Mouse (Mus musculus) limb, embryonic 13.5 days (tissue): Measurements from ENCODE around the gene Fbxl16. TPM values are rescaled to one million over a fixed set of nuclear protein-coding genes. Genes with fewer than 3 reads are reported as not detected.
A peak's percentile ranks its signal among the peaks of the same experiment; 100 is the strongest.

Experiments
- ATAC-seq: fragments of 200-750 bp; cut with Nextera tagmentation; 2 replicates; pipeline ENCODE4 v1.8.0; 2017; ENCODE audit warnings: low read depth, moderate number of reproducible peaks, moderate TSS enrichment; ENCODE audit not compliant: low FRiP score
- H3K27ac ChIP-seq: fragments of 300-500 bp; sonication (generic); 2 replicates; pipeline ENCODE4 v1.5.1; 2015; ENCODE audit warnings: inconsistent platforms, mild to moderate bottlenecking, moderate library complexity
- H3K27me3 ChIP-seq: fragments of 300-500 bp; sonication (generic); 2 replicates; pipeline ENCODE4 v1.6.1; 2015; ENCODE audit warnings: mild to moderate bottlenecking, inconsistent platforms
- H3K36me3 ChIP-seq: fragments of 300-500 bp; sonication (generic); 2 replicates; pipeline ENCODE4 v1.6.1; 2015; ENCODE audit warnings: inconsistent platforms, mild to moderate bottlenecking, moderate library complexity
- H3K4me1 ChIP-seq: fragments of 300-500 bp; sonication (generic); 2 replicates; pipeline ENCODE4 v1.6.1; 2015; ENCODE audit warnings: inconsistent platforms
- H3K4me2 ChIP-seq: fragments of 300-500 bp; sonication (generic); replicated peaks from 2 replicates; pipeline ENCODE4 v1.6.1; 2015; ENCODE audit warnings: inconsistent platforms, mild to moderate bottlenecking, moderate library complexity
- H3K4me3 ChIP-seq: fragments of 300-500 bp; sonication (generic); 2 replicates; pipeline ENCODE4 v1.5.1; 2015; ENCODE audit warnings: moderate library complexity, mild to moderate bottlenecking, inconsistent platforms
- H3K9ac ChIP-seq: fragments of 300-500 bp; sonication (generic); 2 replicates; pipeline ENCODE4 v1.6.1; 2015; ENCODE audit warnings: mild to moderate bottlenecking, inconsistent platforms
- H3K9me3 ChIP-seq: fragments of 300-500 bp; sonication (generic); 2 replicates; pipeline ENCODE4 v1.6.1; 2016; ENCODE audit warnings: inconsistent platforms
- WGBS: fragments of 180-500 bp; shearing (Covaris S2); methylation state at CpG from one replicate; pipeline ENCODE4 v1.1.7; 2015; 5-methylcytosine and 5-hydroxymethylcytosine counted together
- polyA plus RNA-seq: library from polyadenylated mRNA; unstranded; fragments of >200 nt; fragmentation: Nextera tagmentation; extraction: Ambion mirVana; gene quantifications from 2 replicates; pipeline ENCODE4 v1.2.1, GENCODE M21; 2015

Fbxl16 gene
- polyA plus RNA-seq, 1 experiment from 2014 or later: 2.8 TPM

GRCm38 (mm10) chr17:25837533-25837932, 28.6 kb downstream of the Fbxl16 start:
- Histone ChIP-seq H3K4me2 (peak overlapping the region; percentile 98), H3K27ac (no peak overlapping the region), H3K9ac (peak overlapping the region; percentile 68), H3K4me3 (peak overlapping the region; percentile 42; the same call in 1 of the 2 replicates), H3K36me3 (peaks cover 61% of the 10 kb centered on the region), H3K9me3 (no peaks in the 10 kb centered on the region), H3K4me1 (peaks cover 44% of the 10 kb centered on the region), H3K27me3 (no peaks in the 10 kb centered on the region)
- ATAC-seq: no peak
- WGBS: 68% methylated on average over 3 of the region's 3 CpGs

GRCm38 (mm10) chr17:25838904-25839303, 30.0 kb downstream of the Fbxl16 start:
- H3K9me3 ChIP-seq: no peaks in the 10 kb centered on the region
- H3K4me2 ChIP-seq: no peak overlapping the region
- H3K9ac ChIP-seq: no peak overlapping the region
- ATAC-seq: no peak
- no peak overlapping the region for H3K27ac ChIP-seq
- H3K27me3 ChIP-seq: no peaks in the 10 kb centered on the region
- no peak overlapping the region for H3K4me3 ChIP-seq
- H3K36me3 ChIP-seq: peaks cover 66% of the 10 kb centered on the region
- WGBS: 88% methylated on average over 4 of the region's 4 CpGs
- H3K4me1 ChIP-seq: peaks cover 49% of the 10 kb centered on the region

- Histone ChIP-seq H3K27me3 (no peaks in the 10 kb centered on the region), H3K36me3 (peaks cover 64% of the 10 kb centered on the region), H3K27ac (no peak overlapping the region), H3K4me3 (no peak overlapping the region), H3K9ac (no peak overlapping the region; the same call in 1 of the 2 replicates), H3K4me2 (no peak overlapping the region), H3K9me3 (no peaks in the 10 kb centered on the region), H3K4me1 (peaks cover 44% of the 10 kb centered on the region)
- 85% methylated on average over 14 of the region's 14 CpGs for WGBS
- no peak for ATAC-seq
These were observed 30.8 kb downstream of the Fbxl16 start for GRCm38 (mm10) chr17:25839455-25840235.

GRCm38 (mm10) chr17:25840519-25840918, 31.6 kb downstream of the Fbxl16 start:
- Histone ChIP-seq H3K36me3 (peaks cover 61% of the 10 kb centered on the region), H3K4me1 (peaks cover 42% of the 10 kb centered on the region), H3K9me3 (no peaks in the 10 kb centered on the region), H3K9ac (no peak overlapping the region), H3K27me3 (no peaks in the 10 kb centered on the region), H3K4me3 (no peak overlapping the region), H3K4me2 (no peak overlapping the region), H3K27ac (no peak overlapping the region)
- 96% methylated on average over 6 of the region's 6 CpGs for WGBS
- no peak for ATAC-seq

- no peak within 1 kb of the TSS for H3K9ac ChIP-seq
- 92% methylated on average over 22 of the region's 22 CpGs for WGBS
- ATAC-seq: no peak
- H3K4me2 ChIP-seq: no peak within 1 kb of the TSS
- H3K4me3 ChIP-seq: no peak within 1 kb of the TSS
- H3K4me1 ChIP-seq: peaks cover 34% of the 10 kb centered on the region
- H3K9me3 ChIP-seq: no peaks in the 10 kb centered on the region
- no peak within 1 kb of the TSS for H3K27ac ChIP-seq
- peaks cover 68% of the 10 kb centered on the region for H3K36me3 ChIP-seq
- no peaks in the 10 kb centered on the region for H3K27me3 ChIP-seq
These were observed 32.4 kb downstream of the Fbxl16 start, which contains the start of gene Gm20683 for GRCm38 (mm10) chr17:25841117-25841880. Gene Gm20683 (minus strand): TSS chr17:25841763.

- Histone ChIP-seq H3K4me1 (peaks cover 22% of the 10 kb centered on the region), H3K27ac (no peak overlapping the region), H3K27me3 (no peaks in the 10 kb centered on the region), H3K36me3 (peaks cover 77% of the 10 kb centered on the region), H3K9me3 (no peaks in the 10 kb centered on the region), H3K4me2 (peak overlapping the region; percentile 91; the same call in 1 of the 2 replicates), H3K9ac (no peak overlapping the region), H3K4me3 (no peak overlapping the region)
- ATAC-seq: no peak
- WGBS: 84% methylated on average over 3 of the region's 3 CpGs
These were observed 33.6 kb downstream of the Fbxl16 start for GRCm38 (mm10) chr17:25842509-25842908.

- ATAC-seq: no peak
- Histone ChIP-seq H3K36me3 (peaks cover 77% of the 10 kb centered on the region), H3K9ac (peak overlapping the region; percentile 92), H3K4me1 (peaks cover 19% of the 10 kb centered on the region), H3K4me3 (peak overlapping the region; percentile 84), H3K27ac (no peak overlapping the region), H3K27me3 (no peaks in the 10 kb centered on the region), H3K9me3 (no peaks in the 10 kb centered on the region), H3K4me2 (peak overlapping the region; percentile 91)
- WGBS: 88% methylated on average over 4 of the region's 4 CpGs
These were observed 34.2 kb downstream of the Fbxl16 start for GRCm38 (mm10) chr17:25843122-25843521.

GRCm38 (mm10) chr17:25843636-25844395, 34.9 kb downstream of the Fbxl16 start:
- Histone ChIP-seq H3K27me3 (no peaks in the 10 kb centered on the region), H3K4me3 (peak overlapping the region; percentile 84), H3K36me3 (peaks cover 79% of the 10 kb centered on the region), H3K27ac (peak overlapping the region; percentile 80), H3K9me3 (no peaks in the 10 kb centered on the region), H3K4me2 (peak overlapping the region; percentile 91), H3K9ac (peak overlapping the region; percentile 92), H3K4me1 (peaks cover 19% of the 10 kb centered on the region)
- no peak for ATAC-seq
- WGBS: 3% methylated on average over 38 of the region's 38 CpGs

GRCm38 (mm10) chr17:25844396-25844901, 35.6 kb downstream of the Fbxl16 start, which contains the start of gene Rhot2:
Gene Rhot2 (minus strand): TSS chr17:25844851.
- WGBS: under 1% methylated on average over 19 of the region's 21 CpGs
- H3K4me3 ChIP-seq: peak within 1 kb of the TSS; percentile 84
- peaks cover 19% of the 10 kb centered on the region for H3K4me1 ChIP-seq
- peaks cover 79% of the 10 kb centered on the region for H3K36me3 ChIP-seq
- H3K27me3 ChIP-seq: no peaks in the 10 kb centered on the region
- peak within 1 kb of the TSS; percentile 80 for H3K27ac ChIP-seq
- peak within 1 kb of the TSS; percentile 91 for H3K4me2 ChIP-seq
- peak; percentile 93 for ATAC-seq
- peak within 1 kb of the TSS; percentile 92 for H3K9ac ChIP-seq
- no peaks in the 10 kb centered on the region for H3K9me3 ChIP-seq

GRCm38 (mm10) chr17:25860229-25860628, 51.3 kb downstream of the Fbxl16 start:
- Histone ChIP-seq H3K9me3 (no peaks in the 10 kb centered on the region), H3K4me3 (peak overlapping the region; percentile 72), H3K4me1 (peaks cover 18% of the 10 kb centered on the region), H3K9ac (peak overlapping the region; percentile 87), H3K4me2 (peak overlapping the region; percentile 91), H3K36me3 (peaks cover 11% of the 10 kb centered on the region), H3K27ac (no peak overlapping the region), H3K27me3 (no peaks in the 10 kb centered on the region)
- no peak for ATAC-seq
- WGBS: 89% methylated on average over 6 of the region's 6 CpGs

GRCm38 (mm10) chr17:25860832-25861703, 52.2 kb downstream of the Fbxl16 start, which contains the start of gene Wdr90:
Gene Wdr90 (minus strand): TSS chr17:25861501.
- WGBS: 3% methylated on average over 65 of the region's 65 CpGs
- H3K36me3 ChIP-seq: peaks cover 7% of the 10 kb centered on the region
- peak within 1 kb of the TSS; percentile 83 for H3K27ac ChIP-seq
- peak within 1 kb of the TSS; percentile 91 for H3K4me2 ChIP-seq
- ATAC-seq: peak; percentile 92
- no peaks in the 10 kb centered on the region for H3K27me3 ChIP-seq
- no peaks in the 10 kb centered on the region for H3K9me3 ChIP-seq
- peak within 1 kb of the TSS; percentile 72 for H3K4me3 ChIP-seq
- peaks cover 18% of the 10 kb centered on the region for H3K4me1 ChIP-seq
- H3K9ac ChIP-seq: peak within 1 kb of the TSS; percentile 87
